ENCODE assay signal across 17 mouse cellular contexts in genomic region chr10:127932290-127932926, GRCm38 (mm10). TPM values are rescaled to one million over a fixed set of nuclear protein-coding genes. Genes with fewer than 3 reads are reported as not detected.
DNase-seq lines count a peak whose midpoint lies in the region; ATAC-seq lines count a peak whose summit lies in the region.
"Had no signal": no experiment of that assay in that cellular context is flagged by ENCODE, and none has a peak within 500 bp of the region (broad histone marks: within the 10 kb centered on the region; RNA-seq: fewer than 3 reads in every experiment).

No protein-coding gene starts in this region.

- no peak overlapping the region for H3K27ac ChIP-seq in embryonic facial prominence, embryonic 14.5 days (replicated peaks; ENCODE audit: low read depth, low read length)
- H3K27ac ChIP-seq in embryonic facial prominence, embryonic 10.5 days (replicated peaks): no peak overlapping the region
- H3K27ac ChIP-seq in liver, embryonic 11.5 days (ENCODE audit: low read depth, low read length): no peak overlapping the region
- H3K27ac ChIP-seq: liver, embryonic 14.5 days had no signal

- no peaks in the 10 kb centered on the region for H3K36me3 ChIP-seq in embryonic facial prominence, embryonic 14.5 days (ENCODE audit: control insufficient read depth, insufficient read depth, low read length)
- H3K36me3 ChIP-seq in embryonic facial prominence, embryonic 10.5 days (replicated peaks): no peaks in the 10 kb centered on the region
- no peaks in the 10 kb centered on the region for H3K36me3 ChIP-seq in liver, embryonic 11.5 days (ENCODE audit: control insufficient read depth, insufficient read depth, low read length)
- H3K36me3 ChIP-seq: G1E had no signal

- no peak overlapping the region for H3K4me3 ChIP-seq in embryonic facial prominence, embryonic 14.5 days (ENCODE audit: low read depth, low read length)
- no peak overlapping the region for H3K4me3 ChIP-seq in embryonic facial prominence, embryonic 10.5 days
- no peak overlapping the region for H3K4me3 ChIP-seq in liver, embryonic 11.5 days (ENCODE audit: low read depth, low read length)

- WGBS in embryonic facial prominence, embryonic 14.5 days: 41% methylated on average over 8 of the region's 8 CpGs
- WGBS in embryonic facial prominence, embryonic 10.5 days: 71% methylated on average over 8 of the region's 8 CpGs
- WGBS in liver, embryonic 11.5 days: 51% methylated on average over 8 of the region's 8 CpGs

- no peak overlapping the region for H3K4me2 ChIP-seq in embryonic facial prominence, embryonic 14.5 days (ENCODE audit: low read depth, low read length)
- H3K4me2 ChIP-seq in liver, embryonic 11.5 days: no peak overlapping the region

- peak; percentile 75 for DNase-seq in embryonic facial prominence, embryonic 14.5 days (ENCODE audit: low spot score)
- DNase-seq in embryonic facial prominence, embryonic 10.5 days (ENCODE audit: low spot score): no peak
- peak; percentile 28 for DNase-seq in liver, embryonic 11.5 days (ENCODE audit: low spot score)
- no peak for DNase-seq in liver
- peak; percentile 23 to 31 for DNase-seq in gastrocnemius, adult 8-10 months (ENCODE audit: low spot score in 2 of 2)
- no peak for DNase-seq in cerebellum, postnatal 25 days
- DNase-seq in adrenal gland, adult 8-10 months: no peak
- DNase-seq: cerebellum, adult 18-20 months; embryo, embryonic 11 days had no signal

- no peak overlapping the region for H3K9ac ChIP-seq in embryonic facial prominence, embryonic 14.5 days (ENCODE audit: low read depth, low read length)
- no peak overlapping the region for H3K9ac ChIP-seq in liver, embryonic 11.5 days (ENCODE audit: low read depth, low read length)
- H3K9ac ChIP-seq: liver, embryonic 14.5 days had no signal

- no peaks in the 10 kb centered on the region for H3K4me1 ChIP-seq in embryonic facial prominence, embryonic 14.5 days (ENCODE audit: control insufficient read depth, insufficient read depth, low read length)
- H3K4me1 ChIP-seq in embryonic facial prominence, embryonic 10.5 days: no peaks in the 10 kb centered on the region
- no peaks in the 10 kb centered on the region for H3K4me1 ChIP-seq in liver, embryonic 11.5 days (replicated peaks; ENCODE audit: control insufficient read depth, insufficient read depth, low read length)

- H3K9me3 ChIP-seq in embryonic facial prominence, embryonic 14.5 days (ENCODE audit: control insufficient read depth, low read length): no peaks in the 10 kb centered on the region
- no peaks in the 10 kb centered on the region for H3K9me3 ChIP-seq in embryonic facial prominence, embryonic 10.5 days
- no peaks in the 10 kb centered on the region for H3K9me3 ChIP-seq in liver, embryonic 11.5 days (ENCODE audit: control insufficient read depth, low read length)
- H3K9me3 ChIP-seq: G1E had no signal

- ATAC-seq in embryonic facial prominence, embryonic 14.5 days (ENCODE audit: low read depth): 0 out of 2 replicates have a peak, but pooled peaks have one; percentile 41
- ATAC-seq in liver, embryonic 11.5 days (replicated peaks; ENCODE audit: low FRiP score): no peak
- peak; percentile 70 for ATAC-seq in megakaryocyte, adult 5-6 weeks (ENCODE audit: poor library complexity, severe bottlenecking)

- no peaks in the 10 kb centered on the region for H3K27me3 ChIP-seq in embryonic facial prominence, embryonic 14.5 days (replicated peaks; ENCODE audit: control insufficient read depth, insufficient read depth, low read length)
- H3K27me3 ChIP-seq in embryonic facial prominence, embryonic 10.5 days (replicated peaks; ENCODE audit: low read depth, poor library complexity, severe bottlenecking): no peaks in the 10 kb centered on the region
- no peaks in the 10 kb centered on the region for H3K27me3 ChIP-seq in liver, embryonic 11.5 days (replicated peaks; ENCODE audit: control insufficient read depth, insufficient read depth, low read length)

RNA-seq across cellular contexts. Expression of gene Sdr9c7, which starts 34.1 kb away (rescaled TPM):
- 0.77 and 1.1 TPM in 2 replicates for polyA plus RNA-seq in embryonic facial prominence, embryonic 14.5 days (2014; fragmentation: Nextera tagmentation; extraction: Ambion mirVana)
- not detected in 2 replicates for polyA plus RNA-seq in embryonic facial prominence, embryonic 10.5 days (2016; fragmentation: Nextera tagmentation; extraction: Ambion mirVana)
- not detected in 2 replicates for polyA plus RNA-seq in liver, embryonic 11.5 days (2014; fragmentation: Nextera tagmentation; extraction: Ambion mirVana)
- not detected for total RNA-seq in gastrocnemius, adult 8-10 months (2022)
- not detected in 2 replicates for total RNA-seq in megakaryocyte, adult 5-6 weeks (2015)
- not detected in 2 replicates for total RNA-seq in megakaryocyte, adult 5-6 weeks (2017)
- total RNA-seq in adrenal gland, adult 8-10 months (2022): 1 to 10 TPM in 1 of 4 experiments, under 1 TPM in 3; 0.64 to 1.6 (median 0.72) TPM
- total RNA-seq: heart, postnatal 36 days; layer of hippocampus, adult 18-20 months; left cerebral cortex, adult 8-10 months had no signal
- polyA plus RNA-seq: G1E; intestine, embryonic 14.5 days; liver, embryonic 14.5 days had no signal

RNA-seq across cellular contexts. Expression of gene Rdh7, which starts 43.8 kb away (rescaled TPM):
- polyA plus RNA-seq in embryonic facial prominence, embryonic 14.5 days (2014; fragmentation: Nextera tagmentation; extraction: Ambion mirVana): not detected in 2 replicates
- not detected in 2 replicates for polyA plus RNA-seq in embryonic facial prominence, embryonic 10.5 days (2016; fragmentation: Nextera tagmentation; extraction: Ambion mirVana)
- 0.14 TPM in 1 of 2 replicates, not detected in the other for polyA plus RNA-seq in liver, embryonic 11.5 days (2014; fragmentation: Nextera tagmentation; extraction: Ambion mirVana)
- total RNA-seq in gastrocnemius, adult 8-10 months (2022): under 1 TPM in 1 of 4 experiments, not detected in 3; 0.40 TPM
- total RNA-seq in megakaryocyte, adult 5-6 weeks (2015): not detected in 2 replicates
- not detected in 2 replicates for total RNA-seq in megakaryocyte, adult 5-6 weeks (2017)
- total RNA-seq in adrenal gland, adult 8-10 months (2022): under 1 TPM in 2 of 4 experiments, not detected in 2; 0.19 to 0.20 TPM
- total RNA-seq: G1E; heart, postnatal 36 days; layer of hippocampus, adult 18-20 months; left cerebral cortex, adult 8-10 months had no signal
- polyA plus RNA-seq: G1E; thymus, postnatal 0 days had no signal

Comparison
In these comparisons a context has a peak if more than half of its experiments do, and no peak if none do; other contexts are left out.
1. DNase-seq: peak in embryonic facial prominence, embryonic 14.5 days (single experiment), liver, embryonic 11.5 days (single experiment) and gastrocnemius, adult 8-10 months (2 of 2); none in embryonic facial prominence, embryonic 10.5 days (single experiment), liver (single experiment), cerebellum, postnatal 25 days (0 of 2) and adrenal gland, adult 8-10 months (single experiment).